Mouse (Mus musculus) stomach, postnatal 0 days (tissue): Measurements from ENCODE around the gene Rptor. TPM values are rescaled to one million over a fixed set of nuclear protein-coding genes. Genes with fewer than 3 reads are reported as not detected.

ENCODE experiments used
- ATAC-seq: fragments of 200-750 bp; cut with Nextera tagmentation; 2 replicates; pipeline ENCODE4 v1.8.0; 2017; ENCODE audit not compliant: low FRiP score, low TSS enrichment
- DNase-seq: peaks from one replicate; pipeline ENCODE4 v3.0.0-alpha.2; 2016; ENCODE audit warnings: low spot score
- H3K27ac ChIP-seq: fragments of 300-500 bp; sonication (generic); replicated peaks from 2 replicates; pipeline ENCODE4 v1.5.1; 2014; ENCODE audit warnings: mild to moderate bottlenecking, control low read depth
- H3K27me3 ChIP-seq: fragments of 300-500 bp; sonication (generic); 2 replicates; pipeline ENCODE4 v1.6.1; 2014; ENCODE audit warnings: low read length; ENCODE audit not compliant: control insufficient read depth, insufficient read depth
- H3K36me3 ChIP-seq: fragments of 300-500 bp; sonication (generic); 2 replicates; pipeline ENCODE4 v1.6.1; 2014; ENCODE audit warnings: low read length, mixed read lengths; ENCODE audit not compliant: control insufficient read depth, insufficient read depth
- H3K4me1 ChIP-seq: fragments of 300-500 bp; sonication (generic); replicated peaks from 2 replicates; pipeline ENCODE4 v1.6.1; 2014; ENCODE audit warnings: antibody characterized with exemption; ENCODE audit not compliant: control insufficient read depth, insufficient read depth
- H3K4me2 ChIP-seq: fragments of 300-500 bp; sonication (generic); replicated peaks from 2 replicates; pipeline ENCODE4 v1.6.1; 2014; ENCODE audit warnings: low read depth, mild to moderate bottlenecking, control low read depth, moderate library complexity
- H3K4me3 ChIP-seq: fragments of 300-500 bp; sonication (generic); 2 replicates; pipeline ENCODE4 v1.5.1; 2014; ENCODE audit warnings: low read depth, low read length, control low read depth
- H3K9ac ChIP-seq: fragments of 300-500 bp; sonication (generic); 2 replicates; pipeline ENCODE4 v1.6.1; 2014; ENCODE audit warnings: mild to moderate bottlenecking, low read length, control low read depth, mixed read lengths
- H3K9me3 ChIP-seq: fragments of 300-500 bp; sonication (generic); 2 replicates; pipeline ENCODE4 v1.6.1; 2016; ENCODE audit warnings: low read length; ENCODE audit not compliant: control insufficient read depth
- CTCF ChIP-seq: IDR thresholded peaks from 2 replicates; pipeline ENCODE4 v1.5.1; 2016; ENCODE audit warnings: antibody characterized with exemption, low read depth, mild to moderate bottlenecking, moderate library complexity
- EP300 ChIP-seq: optimal IDR thresholded peaks from 2 replicates; pipeline ENCODE3; 2016; ENCODE audit warnings: antibody characterized with exemption
- WGBS: fragments of 180-500 bp; shearing (Covaris S2); extraction: QIAGEN DNeasy Blood & Tissue Kit; methylation state at CpG from one replicate; pipeline ENCODE4 v1.1.7; 2014; 5-methylcytosine and 5-hydroxymethylcytosine counted together
- polyA plus RNA-seq: library from polyadenylated mRNA; unstranded; fragments of >200 nt; fragmentation: Nextera tagmentation; extraction: Ambion mirVana; gene quantifications from 2 replicates; pipeline ENCODE4 v1.2.1, GENCODE M21; 2015

The Rptor gene
- polyA plus RNA-seq, 1 experiment from 2014 or later: 3.7 TPM

- no peak for TF ChIP-seq CTCF
- TF ChIP-seq EP300: no peak
- H3K27me3 ChIP-seq: no peaks in the 10 kb centered on the region
- ATAC-seq (no peak), DNase-seq (no peak)
- no peak overlapping the region for H3K9ac ChIP-seq
- no peaks in the 10 kb centered on the region for H3K36me3 ChIP-seq
- H3K4me1 ChIP-seq: no peaks in the 10 kb centered on the region
- no peaks in the 10 kb centered on the region for H3K9me3 ChIP-seq
- H3K4me3 ChIP-seq: no peak overlapping the region
- no peak overlapping the region for H3K4me2 ChIP-seq
- H3K27ac ChIP-seq: no peak overlapping the region
- 67% methylated on average over 1 of the region's 1 CpGs for WGBS
Measured at GRCm38 (mm10) chr11:119741401-119741800, 138.7 kb downstream of the Rptor start.

GRCm38 (mm10) chr11:119744436-119744835 is 141.7 kb downstream of the Rptor start:
- ATAC-seq: no peak

GRCm38 (mm10) chr11:119745333-119745732 is 142.6 kb downstream of the Rptor start:
- no peaks in the 10 kb centered on the region for H3K4me1 ChIP-seq
- no peaks in the 10 kb centered on the region for H3K36me3 ChIP-seq
- DNase-seq (no peak), ATAC-seq (no peak)
- H3K9ac ChIP-seq: no peak overlapping the region
- WGBS: 82% methylated on average over 7 of the region's 7 CpGs
- no peaks in the 10 kb centered on the region for H3K27me3 ChIP-seq
- no peak overlapping the region for H3K27ac ChIP-seq
- H3K4me2 ChIP-seq: no peak overlapping the region
- TF ChIP-seq EP300: no peak
- no peak for TF ChIP-seq CTCF
- no peaks in the 10 kb centered on the region for H3K9me3 ChIP-seq
- H3K4me3 ChIP-seq: no peak overlapping the region

More at GRCm38 (mm10) chr11:119744436-119744835, 141.7 kb downstream of the Rptor start:
- Histone ChIP-seq H3K4me2 (no peak overlapping the region), H3K27ac (no peak overlapping the region), H3K4me1 (no peaks in the 10 kb centered on the region), H3K4me3 (no peak overlapping the region), H3K9me3 (no peaks in the 10 kb centered on the region), H3K9ac (no peak overlapping the region), H3K36me3 (no peaks in the 10 kb centered on the region), H3K27me3 (no peaks in the 10 kb centered on the region)
- TF ChIP-seq EP300 (no peak), CTCF (no peak)
- no peak for DNase-seq
- WGBS: 77% methylated on average over 4 of the region's 4 CpGs

- no peak for DNase-seq
- Histone ChIP-seq H3K4me3 (no peak overlapping the region), H3K27me3 (no peaks in the 10 kb centered on the region), H3K36me3 (no peaks in the 10 kb centered on the region), H3K4me1 (no peaks in the 10 kb centered on the region), H3K9ac (no peak overlapping the region), H3K9me3 (no peaks in the 10 kb centered on the region), H3K27ac (no peak overlapping the region), H3K4me2 (no peak overlapping the region)
- 58% methylated on average over 6 of the region's 6 CpGs for WGBS
- no peak for ATAC-seq
- TF ChIP-seq EP300 (no peak), CTCF (no peak)
Measured at GRCm38 (mm10) chr11:119754459-119754858, 151.8 kb downstream of the Rptor start.

GRCm38 (mm10) chr11:119758214-119758613 is 155.5 kb downstream of the Rptor start:
- H3K4me3 ChIP-seq: no peak overlapping the region
- H3K27me3 ChIP-seq: no peaks in the 10 kb centered on the region
- no peak overlapping the region for H3K4me2 ChIP-seq
- no peak overlapping the region for H3K9ac ChIP-seq
- no peak overlapping the region for H3K27ac ChIP-seq
- WGBS: 90% methylated on average over 5 of the region's 5 CpGs
- TF ChIP-seq EP300 (no peak), CTCF (no peak)
- DNase-seq (no peak), ATAC-seq (no peak)
- H3K4me1 ChIP-seq: no peaks in the 10 kb centered on the region
- no peaks in the 10 kb centered on the region for H3K9me3 ChIP-seq
- no peaks in the 10 kb centered on the region for H3K36me3 ChIP-seq

- Histone ChIP-seq H3K27ac (no peak overlapping the region), H3K4me2 (no peak overlapping the region), H3K36me3 (no peaks in the 10 kb centered on the region), H3K9ac (no peak overlapping the region), H3K27me3 (no peaks in the 10 kb centered on the region), H3K9me3 (no peaks in the 10 kb centered on the region), H3K4me3 (no peak overlapping the region), H3K4me1 (no peaks in the 10 kb centered on the region)
- DNase-seq (no peak), ATAC-seq (no peak)
- TF ChIP-seq EP300 (no peak), CTCF (no peak)
- WGBS: 64% methylated on average over 7 of the region's 7 CpGs
Measured at GRCm38 (mm10) chr11:119758705-119759327, 156.1 kb downstream of the Rptor start.
